Mouse (Mus musculus): Measurements from ENCODE around the gene Dleu7.

GRCm38 (mm10) chr14:62256066-62256465 lies 36.8 kb downstream of the Dleu7 start:
- TF ChIP-seq CTCF (IDR thresholded peaks at IDR 0.05; ENCODE audit: low read depth, low read length) (no peak), GATA1 (IDR thresholded peaks at IDR 0.05; ENCODE audit: borderline replicate concordance, low read length) (no peak), GATA2 (IDR thresholded peaks at IDR 0.05; ENCODE audit: borderline replicate concordance, low read depth, low read length) (no peak), POLR2AphosphoS5 (IDR thresholded peaks at IDR 0.05; ENCODE audit: insufficient replicate concordance, low read depth, low read length) (no peak)

Measured in G1E (cell line).